Mouse (Mus musculus) splenic B cell, adult 2 months (primary cell): ENCODE results near the gene Cpsf6.

Source experiments
- DNase-seq: peaks from one replicate; pipeline ENCODE4 v3.0.0-alpha.2; 2011; ENCODE audit warnings: low read depth, low spot score
- H3K27me3 ChIP-seq: 2 replicates; pipeline ENCODE4 v1.6.1; 2012; ENCODE audit warnings: mild to moderate bottlenecking, low read length, moderate library complexity, mixed read lengths; ENCODE audit not compliant: control insufficient read depth, poor library complexity, insufficient read depth, severe bottlenecking
- H3K36me3 ChIP-seq: 2 replicates; pipeline ENCODE4 v1.6.1; 2012; ENCODE audit warnings: mild to moderate bottlenecking, low read length, moderate library complexity, mixed read lengths; ENCODE audit not compliant: control insufficient read depth, poor library complexity, insufficient read depth, severe bottlenecking

The Cpsf6 gene

GRCm38 (mm10) chr10:117407734-117408288 is 28.0 kb upstream of the Cpsf6 start:
- H3K27me3 ChIP-seq = no peaks in the 10 kb centered on the region
- H3K36me3 ChIP-seq = no peaks in the 10 kb centered on the region
- no peak for DNase-seq

GRCm38 (mm10) chr10:117406843-117407733 is 27.3 kb upstream of the Cpsf6 start:
- Histone ChIP-seq H3K27me3 (no peaks in the 10 kb centered on the region), H3K36me3 (no peaks in the 10 kb centered on the region)
- DNase-seq = no peak

- Histone ChIP-seq H3K27me3 (no peaks in the 10 kb centered on the region), H3K36me3 (no peaks in the 10 kb centered on the region)
- no peak for DNase-seq
Observed at GRCm38 (mm10) chr10:117406283-117406588, 26.4 kb upstream of the Cpsf6 start.

GRCm38 (mm10) chr10:117405526-117406282 is 25.9 kb upstream of the Cpsf6 start:
- H3K36me3 ChIP-seq = no peaks in the 10 kb centered on the region
- H3K27me3 ChIP-seq = no peaks in the 10 kb centered on the region
- no peak for DNase-seq

GRCm38 (mm10) chr10:117404384-117404783 is 24.6 kb upstream of the Cpsf6 start:
- H3K27me3 ChIP-seq = no peaks in the 10 kb centered on the region
- DNase-seq = no peak
- H3K36me3 ChIP-seq = no peaks in the 10 kb centered on the region

GRCm38 (mm10) chr10:117403344-117403953 is 23.6 kb upstream of the Cpsf6 start:
- H3K36me3 ChIP-seq = no peaks in the 10 kb centered on the region
- no peak for DNase-seq
- no peaks in the 10 kb centered on the region for H3K27me3 ChIP-seq

- DNase-seq = peak; percentile 71
- Histone ChIP-seq H3K36me3 (no peaks in the 10 kb centered on the region), H3K27me3 (no peaks in the 10 kb centered on the region)
Observed at GRCm38 (mm10) chr10:117402403-117403333, 22.9 kb upstream of the Cpsf6 start.

- Histone ChIP-seq H3K36me3 (no peaks in the 10 kb centered on the region), H3K27me3 (no peaks in the 10 kb centered on the region)
- DNase-seq = no peak
Observed at GRCm38 (mm10) chr10:117401364-117401763, 21.5 kb upstream of the Cpsf6 start.

GRCm38 (mm10) chr10:117400246-117400954 is 20.6 kb upstream of the Cpsf6 start:
- no peak for DNase-seq
- Histone ChIP-seq H3K27me3 (no peaks in the 10 kb centered on the region), H3K36me3 (no peaks in the 10 kb centered on the region)

- H3K27me3 ChIP-seq = no peaks in the 10 kb centered on the region
- no peaks in the 10 kb centered on the region for H3K36me3 ChIP-seq
- no peak for DNase-seq
Observed at GRCm38 (mm10) chr10:117399839-117400238, 20.0 kb upstream of the Cpsf6 start.

GRCm38 (mm10) chr10:117399196-117399595 is 19.4 kb upstream of the Cpsf6 start:
- Histone ChIP-seq H3K36me3 (no peaks in the 10 kb centered on the region), H3K27me3 (no peaks in the 10 kb centered on the region)
- no peak for DNase-seq

GRCm38 (mm10) chr10:117398044-117398780 is 18.4 kb upstream of the Cpsf6 start:
- DNase-seq = peak; percentile 52
- Histone ChIP-seq H3K27me3 (no peaks in the 10 kb centered on the region), H3K36me3 (no peaks in the 10 kb centered on the region)

GRCm38 (mm10) chr10:117397106-117397625 is 17.4 kb upstream of the Cpsf6 start:
- no peaks in the 10 kb centered on the region for H3K27me3 ChIP-seq
- no peak for DNase-seq
- H3K36me3 ChIP-seq = no peaks in the 10 kb centered on the region
